Mouse (Mus musculus) limb, embryonic 15.5 days (tissue): Measurements from ENCODE around the gene Tmtc4. TPM values are rescaled to one million over a fixed set of nuclear protein-coding genes. Genes with fewer than 3 reads are reported as not detected.

ENCODE experiments used
- ATAC-seq: fragments of 200-750 bp; cut with Nextera tagmentation; 2 replicates; pipeline ENCODE4 v1.8.0; 2017; ENCODE audit warnings: low read depth, moderate TSS enrichment; ENCODE audit not compliant: insufficient number of reproducible peaks, low FRiP score, low TSS enrichment
- H3K27ac ChIP-seq: fragments of 300-500 bp; sonication (generic); 2 replicates; pipeline ENCODE4 v1.5.1; 2015; ENCODE audit warnings: moderate library complexity, mild to moderate bottlenecking, inconsistent platforms
- H3K27me3 ChIP-seq: fragments of 300-500 bp; sonication (generic); 2 replicates; pipeline ENCODE4 v1.6.1; 2015; ENCODE audit warnings: inconsistent platforms
- H3K36me3 ChIP-seq: fragments of 300-500 bp; sonication (generic); 2 replicates; pipeline ENCODE4 v1.6.1; 2015; ENCODE audit warnings: inconsistent platforms
- H3K4me1 ChIP-seq: fragments of 300-500 bp; sonication (generic); 2 replicates; pipeline ENCODE4 v1.6.1; 2015; ENCODE audit warnings: inconsistent platforms
- H3K4me2 ChIP-seq: fragments of 300-500 bp; sonication (generic); 2 replicates; pipeline ENCODE4 v1.6.1; 2015; ENCODE audit warnings: mild to moderate bottlenecking, inconsistent platforms
- H3K4me3 ChIP-seq: fragments of 300-500 bp; sonication (generic); 2 replicates; pipeline ENCODE4 v1.5.1; 2015; ENCODE audit warnings: mild to moderate bottlenecking, inconsistent platforms
- H3K9ac ChIP-seq: fragments of 300-500 bp; sonication (generic); 2 replicates; pipeline ENCODE4 v1.6.1; 2015; ENCODE audit warnings: inconsistent platforms
- H3K9me3 ChIP-seq: fragments of 300-500 bp; sonication (generic); 2 replicates; pipeline ENCODE4 v1.6.1; 2016; ENCODE audit warnings: inconsistent platforms
- WGBS: fragments of 180-500 bp; shearing (Covaris S2); methylation state at CpG from one replicate; pipeline ENCODE4 v1.1.7; 2015; 5-methylcytosine and 5-hydroxymethylcytosine counted together
- polyA plus RNA-seq: library from polyadenylated mRNA; unstranded; fragments of >200 nt; fragmentation: Nextera tagmentation; extraction: Ambion mirVana; gene quantifications from 2 replicates; pipeline ENCODE4 v1.2.1, GENCODE M21; 2015

Tmtc4 gene
- polyA plus RNA-seq, 1 experiment from 2014 or later, result 21.7 TPM

GRCm38 (mm10) chr14:122957941-122958340, 25.9 kb downstream of the Tmtc4 start:
- H3K9me3 ChIP-seq, result no peaks in the 10 kb centered on the region
- WGBS, result 72% methylated on average over 8 of the region's 8 CpGs
- H3K27ac ChIP-seq, result no peak overlapping the region
- no peaks in the 10 kb centered on the region for H3K27me3 ChIP-seq
- no peaks in the 10 kb centered on the region for H3K4me1 ChIP-seq
- no peak overlapping the region for H3K4me2 ChIP-seq
- no peak for ATAC-seq
- H3K4me3 ChIP-seq, result no peak overlapping the region
- H3K36me3 ChIP-seq, result peaks cover 3% of the 10 kb centered on the region; the same call in 1 of the 2 replicates
- H3K9ac ChIP-seq, result no peak overlapping the region

- no peaks in the 10 kb centered on the region for H3K9me3 ChIP-seq
- H3K4me2 ChIP-seq, result no peak overlapping the region
- 12% methylated on average over 1 of the region's 1 CpGs for WGBS
- peaks cover 5% of the 10 kb centered on the region; the same call in 1 of the 2 replicates for H3K36me3 ChIP-seq
- no peak overlapping the region for H3K4me3 ChIP-seq
- H3K27me3 ChIP-seq, result no peaks in the 10 kb centered on the region
- no peak overlapping the region for H3K9ac ChIP-seq
- H3K27ac ChIP-seq, result no peak overlapping the region
- H3K4me1 ChIP-seq, result no peaks in the 10 kb centered on the region
- ATAC-seq, result no peak
These were observed 30.5 kb downstream of the Tmtc4 start for GRCm38 (mm10) chr14:122953331-122953730.

- H3K4me1 ChIP-seq, result no peaks in the 10 kb centered on the region
- no peak overlapping the region for H3K27ac ChIP-seq
- no peak for ATAC-seq
- H3K4me3 ChIP-seq, result no peak overlapping the region
- peaks cover 5% of the 10 kb centered on the region; the same call in 1 of the 2 replicates for H3K36me3 ChIP-seq
- no peak overlapping the region for H3K4me2 ChIP-seq
- WGBS, result 70% methylated on average over 1 of the region's 1 CpGs
- no peaks in the 10 kb centered on the region for H3K9me3 ChIP-seq
- no peak overlapping the region for H3K9ac ChIP-seq
- H3K27me3 ChIP-seq, result no peaks in the 10 kb centered on the region
These were observed 31.3 kb downstream of the Tmtc4 start for GRCm38 (mm10) chr14:122952556-122952955.

- Histone ChIP-seq H3K36me3 (peaks cover 7% of the 10 kb centered on the region; the same call in 1 of the 2 replicates), H3K4me2 (no peak overlapping the region), H3K27ac (no peak overlapping the region), H3K9ac (no peak overlapping the region), H3K27me3 (no peaks in the 10 kb centered on the region), H3K4me3 (no peak overlapping the region), H3K4me1 (no peaks in the 10 kb centered on the region), H3K9me3 (no peaks in the 10 kb centered on the region)
- WGBS, result 47% methylated on average over 6 of the region's 6 CpGs
- no peak for ATAC-seq
These were observed 32.0 kb downstream of the Tmtc4 start for GRCm38 (mm10) chr14:122951676-122952445.

- 86% methylated on average over 1 of the region's 1 CpGs for WGBS
These were observed 32.9 kb downstream of the Tmtc4 start for GRCm38 (mm10) chr14:122950915-122951314.

GRCm38 (mm10) chr14:122943475-122943853, 40.4 kb downstream of the Tmtc4 start:
- Histone ChIP-seq H3K4me1 (no peaks in the 10 kb centered on the region), H3K4me3 (no peak overlapping the region), H3K27me3 (no peaks in the 10 kb centered on the region), H3K36me3 (peaks cover 26% of the 10 kb centered on the region), H3K27ac (no peak overlapping the region), H3K9ac (no peak overlapping the region), H3K4me2 (no peak overlapping the region), H3K9me3 (no peaks in the 10 kb centered on the region)
- WGBS, result 52% methylated on average over 3 of the region's 3 CpGs
- ATAC-seq, result no peak

More at GRCm38 (mm10) chr14:122950915-122951314, 32.9 kb downstream of the Tmtc4 start:
- Histone ChIP-seq H3K9ac (no peak overlapping the region), H3K9me3 (no peaks in the 10 kb centered on the region), H3K27me3 (no peaks in the 10 kb centered on the region), H3K4me3 (no peak overlapping the region), H3K36me3 (peaks cover 11% of the 10 kb centered on the region; the same call in 1 of the 2 replicates), H3K4me1 (no peaks in the 10 kb centered on the region), H3K27ac (no peak overlapping the region), H3K4me2 (no peak overlapping the region)
- no peak for ATAC-seq

GRCm38 (mm10) chr14:122942757-122943474, 40.9 kb downstream of the Tmtc4 start:
- no peaks in the 10 kb centered on the region for H3K9me3 ChIP-seq

GRCm38 (mm10) chr14:122936460-122936859, 47.4 kb downstream of the Tmtc4 start:
- peaks cover 16% of the 10 kb centered on the region for H3K36me3 ChIP-seq
- no peaks in the 10 kb centered on the region for H3K27me3 ChIP-seq
- no peaks in the 10 kb centered on the region for H3K9me3 ChIP-seq
- WGBS, result 84% methylated on average over 1 of the region's 1 CpGs
- H3K27ac ChIP-seq, result no peak overlapping the region
- H3K4me3 ChIP-seq, result no peak overlapping the region
- H3K9ac ChIP-seq, result no peak overlapping the region
- no peaks in the 10 kb centered on the region for H3K4me1 ChIP-seq
- ATAC-seq, result no peak
- no peak overlapping the region for H3K4me2 ChIP-seq

More at GRCm38 (mm10) chr14:122942757-122943474, 40.9 kb downstream of the Tmtc4 start:
- Histone ChIP-seq H3K27ac (no peak overlapping the region), H3K4me1 (no peaks in the 10 kb centered on the region), H3K4me2 (no peak overlapping the region), H3K4me3 (no peak overlapping the region), H3K36me3 (peaks cover 26% of the 10 kb centered on the region), H3K9ac (no peak overlapping the region), H3K27me3 (no peaks in the 10 kb centered on the region)
- no peak for ATAC-seq
- WGBS, result 35% methylated on average over 4 of the region's 4 CpGs

GRCm38 (mm10) chr14:122920011-122920410, 63.8 kb downstream of the Tmtc4 start:
- Histone ChIP-seq H3K4me2 (no peak overlapping the region), H3K27me3 (no peaks in the 10 kb centered on the region), H3K36me3 (peaks cover 16% of the 10 kb centered on the region), H3K9me3 (no peaks in the 10 kb centered on the region), H3K4me3 (no peak overlapping the region), H3K27ac (no peak overlapping the region), H3K4me1 (no peaks in the 10 kb centered on the region), H3K9ac (no peak overlapping the region)
- ATAC-seq, result no peak
- WGBS, result 75% methylated on average over 5 of the region's 5 CpGs

- ATAC-seq, result no peak
- Histone ChIP-seq H3K36me3 (peaks cover 8% of the 10 kb centered on the region), H3K27ac (no peak overlapping the region), H3K4me2 (no peak overlapping the region), H3K27me3 (no peaks in the 10 kb centered on the region), H3K4me1 (0 out of 2 replicates have a peak, but pooled peaks cover 4% of the 10 kb centered on the region), H3K9ac (no peak overlapping the region), H3K9me3 (no peaks in the 10 kb centered on the region), H3K4me3 (no peak overlapping the region)
- WGBS, result 76% methylated on average over 1 of the region's 1 CpGs
These were observed 66.2 kb downstream of the Tmtc4 start for GRCm38 (mm10) chr14:122917676-122918075.

GRCm38 (mm10) chr14:122913657-122914056, 70.2 kb downstream of the Tmtc4 start, which contains the start of gene Ggact:
TSS of gene Ggact (minus strand) at chr14:122913757.
- Histone ChIP-seq H3K4me3 (peak within 1 kb of the TSS; percentile 65), H3K4me1 (0 out of 2 replicates have a peak, but pooled peaks cover 4% of the 10 kb centered on the region), H3K9me3 (no peaks in the 10 kb centered on the region), H3K9ac (peak within 1 kb of the TSS; percentile 33), H3K27ac (no peak within 1 kb of the TSS), H3K27me3 (no peaks in the 10 kb centered on the region), H3K4me2 (peak within 1 kb of the TSS; percentile 95), H3K36me3 (no peaks in the 10 kb centered on the region; the same call in 1 of the 2 replicates)
- ATAC-seq, result no peak
- 75% methylated on average over 6 of the region's 6 CpGs for WGBS
